Mouse (Mus musculus): ENCODE measurements at regions not wholly inside any gene's neighbourhood (a gene's known extent, or its start where the extent isn't known, plus 50 kb on each side); places are given as distances from the start of the nearest gene placed in this dataset.
"Not testable (repeated sequence)": the region's sequence is repeated elsewhere in the genome, so short reads cannot be mapped to it uniquely, and the experiment has no call there.

DNA sequence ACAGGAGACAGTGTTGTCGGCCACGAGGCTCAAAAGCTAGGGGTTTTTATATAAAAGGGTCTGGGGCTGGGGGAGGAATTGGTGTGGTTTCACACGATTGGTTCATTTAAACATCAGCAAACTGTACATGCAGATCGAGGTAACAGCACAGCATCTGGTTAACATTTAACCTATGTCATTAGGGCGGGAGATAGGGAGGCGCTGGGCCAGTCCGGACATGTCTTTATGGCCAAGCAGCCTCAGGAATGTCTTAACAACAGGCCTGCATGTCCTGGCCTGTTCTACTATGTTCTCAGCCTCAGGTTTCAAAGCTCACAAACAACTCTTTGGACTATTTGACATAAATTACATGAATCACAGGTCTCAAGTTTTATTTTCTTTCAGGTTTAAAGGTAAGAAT lies 62.9 kb upstream of the Dpp6 start:
- H3K27ac ChIP-seq; H3K4me1 ChIP-seq; H3K36me3 ChIP-seq; H3K4me2 ChIP-seq (replicated peaks); H3K9ac ChIP-seq; H3K9me3 ChIP-seq; H3K27me3 ChIP-seq (replicated peaks); ATAC-seq (ENCODE audit: low FRiP score, low read depth); H3K4me3 ChIP-seq: not testable (repeated sequence)
- WGBS: 72% methylated on average over 7 of the region's 7 CpGs

Data from neural tube, embryonic 12.5 days (tissue).